Mouse (Mus musculus): ENCODE data around the gene Adamts2. TPM values are rescaled to one million over a fixed set of nuclear protein-coding genes. Genes with fewer than 3 reads are reported as not detected.

Adamts2 gene
- polyA plus RNA-seq, 1 experiment from 2014 or later, result 21.9 TPM

GRCm38 (mm10) chr11:50599156-50599555 is 2.7 kb upstream of the Adamts2 start:
- no peaks in the 10 kb centered on the region for H3K9me3 ChIP-seq
- H3K9ac ChIP-seq, result no peak overlapping the region
- H3K4me3 ChIP-seq, result no peak overlapping the region
- H3K27me3 ChIP-seq, result peaks cover 47% of the 10 kb centered on the region
- WGBS, result 64% methylated on average over 2 of the region's 2 CpGs
- no peak overlapping the region for H3K27ac ChIP-seq
- H3K36me3 ChIP-seq, result no peaks in the 10 kb centered on the region
- H3K4me1 ChIP-seq, result peaks cover 23% of the 10 kb centered on the region
- H3K4me2 ChIP-seq, result no peak overlapping the region
- ATAC-seq (ENCODE audit: insufficient number of reproducible peaks, low FRiP score, low TSS enrichment, low read depth), result no peak

- WGBS, result under 1% methylated on average over 58 of the region's 59 CpGs
- peak overlapping the region; percentile 75 for H3K27ac ChIP-seq
- peak overlapping the region; percentile 73 for H3K4me3 ChIP-seq
- peak; percentile 23 for ATAC-seq (ENCODE audit: insufficient number of reproducible peaks, low FRiP score, low TSS enrichment, low read depth)
- no peaks in the 10 kb centered on the region for H3K9me3 ChIP-seq
- H3K9ac ChIP-seq, result peak overlapping the region; percentile 61
- H3K36me3 ChIP-seq, result no peaks in the 10 kb centered on the region
- H3K4me2 ChIP-seq, result peak overlapping the region; percentile 96
- peaks cover 25% of the 10 kb centered on the region for H3K4me1 ChIP-seq
- peaks cover 66% of the 10 kb centered on the region for H3K27me3 ChIP-seq
These were observed 635 bp downstream of the Adamts2 start for GRCm38 (mm10) chr11:50602356-50603081.

DNA sequence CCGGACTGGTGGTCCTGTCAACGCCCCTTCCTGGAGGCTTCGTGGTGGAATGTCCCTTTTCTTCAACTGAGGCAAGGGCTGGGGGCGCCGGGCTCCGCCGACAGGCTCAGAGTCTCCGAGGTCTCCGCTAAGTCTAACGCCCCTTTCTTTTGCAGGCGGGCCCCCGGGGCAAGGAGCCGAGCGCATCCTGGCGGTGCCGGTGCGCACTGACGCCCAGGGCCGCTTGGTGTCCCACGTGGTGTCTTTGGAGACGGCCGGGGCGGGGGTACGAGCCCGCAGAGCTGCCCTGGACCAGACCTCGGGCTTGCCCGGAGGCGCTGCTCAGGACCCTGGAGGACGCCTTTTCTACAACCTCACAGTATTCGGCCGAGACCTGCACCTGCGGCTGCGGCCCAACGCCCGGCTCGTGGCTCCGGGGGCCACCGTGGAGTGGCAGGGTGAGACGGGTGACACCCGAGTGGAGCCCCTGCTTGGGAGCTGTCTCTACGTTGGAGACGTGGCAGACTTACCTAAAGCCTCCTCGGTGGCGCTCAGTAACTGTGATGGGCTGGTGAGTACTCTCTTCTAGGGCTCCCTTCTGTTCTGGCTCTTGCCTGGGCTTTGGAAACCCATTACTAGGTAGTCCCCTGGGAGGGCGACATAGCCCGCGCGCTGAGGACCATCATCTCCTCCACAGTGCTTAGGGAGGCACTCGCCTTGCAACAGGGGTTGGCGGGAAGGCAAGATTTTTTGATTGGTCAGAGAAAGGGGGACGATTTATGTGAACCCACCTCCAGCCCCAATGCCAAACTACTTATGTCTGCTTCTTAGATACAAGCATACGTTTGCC is 1.4 kb downstream of the Adamts2 start:
- Histone ChIP-seq H3K27me3 (peaks cover 65% of the 10 kb centered on the region), H3K9me3 (no peaks in the 10 kb centered on the region), H3K27ac (no peak overlapping the region; the same call in 1 of the 2 replicates), H3K4me1 (peaks cover 25% of the 10 kb centered on the region), H3K9ac (peak overlapping the region; percentile 61), H3K4me2 (peak overlapping the region; percentile 96), H3K36me3 (no peaks in the 10 kb centered on the region), H3K4me3 (peak overlapping the region; percentile 73)
- 0 out of 2 replicates have a peak, but pooled peaks have one; percentile 37 for ATAC-seq (ENCODE audit: insufficient number of reproducible peaks, low FRiP score, low TSS enrichment, low read depth)
- 1% methylated on average over 52 of the region's 52 CpGs for WGBS

- H3K4me1 ChIP-seq, result peaks cover 25% of the 10 kb centered on the region
- H3K4me3 ChIP-seq, result 0 out of 2 replicates have a peak overlapping the region, but pooled peaks have one; percentile 73
- H3K9ac ChIP-seq, result no peak overlapping the region
- H3K4me2 ChIP-seq, result no peak overlapping the region
- H3K27me3 ChIP-seq, result peaks cover 59% of the 10 kb centered on the region
- H3K27ac ChIP-seq, result no peak overlapping the region
- H3K9me3 ChIP-seq, result no peaks in the 10 kb centered on the region
- H3K36me3 ChIP-seq, result 0 out of 2 replicates have a peak, but pooled peaks cover 1% of the 10 kb centered on the region
- no peak for ATAC-seq (ENCODE audit: insufficient number of reproducible peaks, low FRiP score, low TSS enrichment, low read depth)
- 66% methylated on average over 16 of the region's 16 CpGs for WGBS
These were observed 2.5 kb downstream of the Adamts2 start for GRCm38 (mm10) chr11:50604371-50604770.

- ATAC-seq (ENCODE audit: insufficient number of reproducible peaks, low FRiP score, low TSS enrichment, low read depth), result 0 out of 2 replicates have a peak, but pooled peaks have one; percentile 24
- Histone ChIP-seq H3K4me2 (no peak overlapping the region), H3K4me1 (peaks cover 11% of the 10 kb centered on the region; the same call in 1 of the 2 replicates), H3K4me3 (no peak overlapping the region), H3K9ac (no peak overlapping the region), H3K27ac (no peak overlapping the region), H3K9me3 (no peaks in the 10 kb centered on the region), H3K36me3 (0 out of 2 replicates have a peak, but pooled peaks cover 3% of the 10 kb centered on the region), H3K27me3 (no peaks in the 10 kb centered on the region)
- 26% methylated on average over 5 of the region's 5 CpGs for WGBS
These were observed 9.3 kb downstream of the Adamts2 start for GRCm38 (mm10) chr11:50611181-50611580.

DNA sequence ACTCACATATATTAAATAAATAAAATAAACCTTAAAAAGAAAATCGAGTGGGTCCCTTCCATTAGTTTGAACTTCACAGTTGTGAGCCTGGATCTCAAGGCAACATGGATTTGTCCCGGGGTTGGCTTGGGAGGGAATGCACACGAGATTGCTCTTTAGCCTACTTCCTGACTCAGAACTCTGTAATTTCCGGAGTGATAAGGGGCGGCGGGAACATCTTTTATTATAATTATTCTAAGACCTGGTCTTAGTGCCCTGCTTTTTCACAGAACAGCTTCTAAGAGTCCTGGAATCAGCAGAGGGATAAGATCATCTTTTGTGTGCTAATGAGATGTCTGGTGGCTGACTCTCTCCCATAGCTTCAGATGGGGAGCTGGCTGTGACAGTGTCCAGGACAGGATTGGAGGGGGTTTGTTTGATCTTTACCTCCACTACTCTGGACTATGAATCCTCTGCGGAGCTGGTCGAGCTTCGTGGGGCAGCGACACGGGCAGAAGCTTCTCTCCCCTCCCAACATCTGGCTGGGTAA is 15.2 kb downstream of the Adamts2 start:
- Histone ChIP-seq H3K27me3 (no peaks in the 10 kb centered on the region), H3K36me3 (no peaks in the 10 kb centered on the region), H3K27ac (no peak overlapping the region), H3K4me3 (no peak overlapping the region), H3K4me2 (no peak overlapping the region), H3K4me1 (peaks cover 9% of the 10 kb centered on the region), H3K9ac (no peak overlapping the region), H3K9me3 (no peaks in the 10 kb centered on the region)
- no peak for ATAC-seq (ENCODE audit: insufficient number of reproducible peaks, low FRiP score, low TSS enrichment, low read depth)
- 77% methylated on average over 11 of the region's 11 CpGs for WGBS

DNA sequence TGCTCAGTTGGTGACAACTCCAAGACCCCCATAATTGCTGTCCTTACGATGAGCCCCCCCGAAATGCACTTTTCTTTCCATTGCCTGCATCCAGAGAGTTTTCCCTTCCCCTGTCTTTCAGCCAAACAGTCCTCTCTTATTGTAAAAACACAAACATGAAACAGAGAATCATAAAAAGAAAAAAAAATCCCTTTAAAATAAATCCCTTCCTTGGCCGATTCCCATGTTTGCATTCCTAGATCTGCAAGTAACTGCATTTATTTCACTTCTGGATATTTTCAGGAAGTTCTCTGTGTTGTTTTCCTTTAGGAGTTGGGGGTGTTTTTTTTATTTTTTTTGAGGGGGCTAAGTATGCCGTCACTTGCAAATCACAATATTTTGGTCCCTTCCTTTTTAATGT is 19.0 kb downstream of the Adamts2 start:
- Histone ChIP-seq H3K27me3 (no peaks in the 10 kb centered on the region), H3K36me3 (no peaks in the 10 kb centered on the region), H3K27ac (peak overlapping the region; percentile 55; the same call in 1 of the 2 replicates), H3K4me1 (peaks cover 38% of the 10 kb centered on the region), H3K9ac (no peak overlapping the region), H3K4me2 (0 out of 2 replicates have a peak overlapping the region, but pooled peaks have one; percentile 0), H3K4me3 (no peak overlapping the region), H3K9me3 (no peaks in the 10 kb centered on the region)
- WGBS, result 53% methylated on average over 4 of the region's 4 CpGs
- ATAC-seq (ENCODE audit: insufficient number of reproducible peaks, low FRiP score, low TSS enrichment, low read depth), result no peak

- Histone ChIP-seq H3K9ac (no peak overlapping the region), H3K4me2 (0 out of 2 replicates have a peak overlapping the region, but pooled peaks have one; percentile 0), H3K4me1 (peaks cover 38% of the 10 kb centered on the region), H3K27me3 (no peaks in the 10 kb centered on the region), H3K27ac (peak overlapping the region; percentile 55), H3K36me3 (no peaks in the 10 kb centered on the region), H3K4me3 (no peak overlapping the region), H3K9me3 (no peaks in the 10 kb centered on the region)
- ATAC-seq (ENCODE audit: insufficient number of reproducible peaks, low FRiP score, low TSS enrichment, low read depth), result no peak
- 51% methylated on average over 5 of the region's 5 CpGs for WGBS
These were observed 19.5 kb downstream of the Adamts2 start for GRCm38 (mm10) chr11:50621364-50621763.

- no peaks in the 10 kb centered on the region for H3K9me3 ChIP-seq
- H3K4me2 ChIP-seq, result peak overlapping the region; percentile 37; the same call in 1 of the 2 replicates
- WGBS, result 24% methylated on average over 15 of the region's 15 CpGs
- no peaks in the 10 kb centered on the region for H3K36me3 ChIP-seq
- no peak overlapping the region for H3K9ac ChIP-seq
- H3K4me3 ChIP-seq, result peak overlapping the region; percentile 10; the same call in 1 of the 2 replicates
- no peaks in the 10 kb centered on the region for H3K27me3 ChIP-seq
- ATAC-seq (ENCODE audit: insufficient number of reproducible peaks, low FRiP score, low TSS enrichment, low read depth), result peak; percentile 79
- peaks cover 38% of the 10 kb centered on the region for H3K4me1 ChIP-seq
- peak overlapping the region; percentile 55 for H3K27ac ChIP-seq
These were observed 20.4 kb downstream of the Adamts2 start for GRCm38 (mm10) chr11:50622238-50622726.

DNA sequence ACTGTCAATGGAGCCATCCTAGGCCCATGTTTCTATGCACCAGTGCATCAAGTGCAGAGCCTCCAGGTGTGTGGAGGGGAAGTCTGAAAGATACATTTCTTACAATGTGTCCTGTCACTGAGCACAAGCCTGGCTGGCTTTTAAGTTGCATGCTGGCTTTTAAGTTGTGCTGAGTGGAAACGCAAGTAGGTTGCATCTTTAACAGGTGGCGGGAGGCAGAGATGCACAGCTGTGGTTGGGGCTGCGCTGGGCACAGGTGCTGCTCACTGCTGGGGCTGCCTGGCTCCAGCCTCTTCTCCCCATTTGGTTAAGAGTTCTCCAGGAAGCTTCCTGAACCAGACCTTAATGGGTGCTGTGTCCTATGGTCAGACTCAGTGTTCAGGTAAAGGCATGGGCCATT is 21.9 kb downstream of the Adamts2 start:
- Histone ChIP-seq H3K9me3 (no peaks in the 10 kb centered on the region), H3K27me3 (no peaks in the 10 kb centered on the region), H3K9ac (no peak overlapping the region), H3K4me2 (no peak overlapping the region), H3K36me3 (no peaks in the 10 kb centered on the region), H3K4me1 (peaks cover 38% of the 10 kb centered on the region), H3K4me3 (no peak overlapping the region), H3K27ac (no peak overlapping the region)
- ATAC-seq (ENCODE audit: insufficient number of reproducible peaks, low FRiP score, low TSS enrichment, low read depth), result no peak
- 57% methylated on average over 3 of the region's 3 CpGs for WGBS

DNA sequence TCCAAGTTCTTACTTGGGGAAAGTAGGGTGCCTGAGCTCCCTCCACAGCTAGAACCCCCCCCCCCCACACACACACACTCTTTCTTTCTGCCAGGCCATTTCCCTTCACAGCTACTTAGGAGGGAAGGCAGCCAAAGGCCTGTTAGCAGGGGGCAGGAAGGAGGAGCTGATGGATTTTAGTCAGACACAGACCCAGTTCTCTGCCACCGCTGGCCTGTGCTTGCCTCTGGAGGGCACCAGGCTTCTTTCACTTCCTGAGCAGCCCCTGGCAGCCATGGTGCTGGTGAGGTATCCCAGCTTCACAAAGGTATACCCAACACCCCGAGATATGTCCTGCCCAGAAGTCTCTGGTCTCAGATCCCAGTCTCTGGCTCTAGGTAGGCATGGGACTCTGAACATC is 22.4 kb downstream of the Adamts2 start:
- no peaks in the 10 kb centered on the region for H3K27me3 ChIP-seq
- peaks cover 38% of the 10 kb centered on the region for H3K4me1 ChIP-seq
- no peak for ATAC-seq (ENCODE audit: insufficient number of reproducible peaks, low FRiP score, low TSS enrichment, low read depth)
- no peak overlapping the region for H3K4me3 ChIP-seq
- no peak overlapping the region for H3K9ac ChIP-seq
- no peaks in the 10 kb centered on the region for H3K9me3 ChIP-seq
- no peak overlapping the region for H3K4me2 ChIP-seq
- H3K36me3 ChIP-seq, result no peaks in the 10 kb centered on the region
- 38% methylated on average over 2 of the region's 2 CpGs for WGBS
- peak overlapping the region; percentile 12 for H3K27ac ChIP-seq
